9 mouse cellular contexts compared by ENCODE assay signal in the genomic region with DNA sequence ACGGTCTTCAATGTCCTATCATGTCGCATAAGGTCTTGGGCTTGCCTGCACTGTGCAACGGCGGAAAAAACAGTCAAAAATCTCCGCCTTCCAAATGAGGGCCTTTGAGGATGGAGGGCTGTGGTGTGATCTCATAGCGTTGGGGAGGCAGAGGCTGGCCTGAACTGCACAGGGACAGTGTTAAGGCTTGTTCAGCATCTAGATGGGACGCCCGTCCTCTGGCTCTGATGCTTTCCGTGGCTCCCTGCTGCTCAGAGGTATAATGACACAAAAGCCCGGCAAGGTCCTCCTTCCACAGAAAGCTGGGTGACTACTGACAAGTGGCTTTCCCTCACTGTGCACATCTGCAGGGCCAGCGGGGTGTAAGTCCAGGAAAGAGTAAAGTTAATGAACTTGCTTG. TPM values are rescaled to one million over a fixed set of nuclear protein-coding genes. Genes with fewer than 3 reads are reported as not detected.
DNase-seq lines count a peak whose midpoint lies in the region; ATAC-seq lines count a peak whose summit lies in the region.
"Had no signal": no experiment of that assay in that cellular context is flagged by ENCODE, and none has a peak within 500 bp of the region (broad histone marks: within the 10 kb centered on the region; RNA-seq: fewer than 3 reads in every experiment).

No protein-coding gene starts in this region.

- no peaks in the 10 kb centered on the region for H3K9me3 ChIP-seq in hindbrain, embryonic 10.5 days
- no peaks in the 10 kb centered on the region for H3K9me3 ChIP-seq in hindbrain, embryonic 14.5 days (ENCODE audit: control insufficient read depth, low read length)
- H3K9me3 ChIP-seq in midbrain, embryonic 13.5 days = no peaks in the 10 kb centered on the region
- no peaks in the 10 kb centered on the region for H3K9me3 ChIP-seq in midbrain, embryonic 15.5 days
- no peaks in the 10 kb centered on the region for H3K9me3 ChIP-seq in hindbrain, embryonic 13.5 days
- H3K9me3 ChIP-seq in neural tube, embryonic 13.5 days = no peaks in the 10 kb centered on the region

- H3K36me3 ChIP-seq in hindbrain, embryonic 10.5 days = peaks cover 11% of the 10 kb centered on the region; the same call in 1 of the 2 replicates
- no peaks in the 10 kb centered on the region for H3K36me3 ChIP-seq in hindbrain, embryonic 14.5 days (replicated peaks; ENCODE audit: control insufficient read depth, insufficient read depth)
- H3K36me3 ChIP-seq in midbrain, embryonic 13.5 days = no peaks in the 10 kb centered on the region
- H3K36me3 ChIP-seq in midbrain, embryonic 15.5 days (replicated peaks) = no peaks in the 10 kb centered on the region
- H3K36me3 ChIP-seq in hindbrain, embryonic 13.5 days = no peaks in the 10 kb centered on the region
- 0 out of 2 replicates have a peak, but pooled peaks cover 3% of the 10 kb centered on the region for H3K36me3 ChIP-seq in neural tube, embryonic 13.5 days

- 21% methylated on average over 11 of the region's 11 CpGs for WGBS in hindbrain, embryonic 10.5 days
- WGBS in hindbrain, embryonic 14.5 days = 24% methylated on average over 11 of the region's 11 CpGs
- 17% methylated on average over 11 of the region's 11 CpGs for WGBS in midbrain, embryonic 13.5 days
- WGBS in midbrain, embryonic 15.5 days = 21% methylated on average over 11 of the region's 11 CpGs
- WGBS in hindbrain, embryonic 13.5 days = 25% methylated on average over 11 of the region's 11 CpGs
- 30% methylated on average over 11 of the region's 11 CpGs for WGBS in neural tube, embryonic 13.5 days

- peak overlapping the region; percentile 49 for H3K4me3 ChIP-seq in hindbrain, embryonic 10.5 days
- no peak overlapping the region for H3K4me3 ChIP-seq in hindbrain, embryonic 14.5 days (replicated peaks; ENCODE audit: low read length)
- H3K4me3 ChIP-seq in midbrain, embryonic 13.5 days (replicated peaks) = no peak overlapping the region
- H3K4me3 ChIP-seq in midbrain, embryonic 15.5 days = no peak overlapping the region
- no peak overlapping the region for H3K4me3 ChIP-seq in hindbrain, embryonic 13.5 days
- H3K4me3 ChIP-seq in neural tube, embryonic 13.5 days = 0 out of 2 replicates have a peak overlapping the region, but pooled peaks have one; percentile 8

- H3K27ac ChIP-seq in hindbrain, embryonic 10.5 days = peak overlapping the region; percentile 86
- no peak overlapping the region for H3K27ac ChIP-seq in hindbrain, embryonic 14.5 days
- no peak overlapping the region for H3K27ac ChIP-seq in midbrain, embryonic 13.5 days
- H3K27ac ChIP-seq in midbrain, embryonic 15.5 days = no peak overlapping the region
- no peak overlapping the region for H3K27ac ChIP-seq in hindbrain, embryonic 13.5 days
- no peak overlapping the region for H3K27ac ChIP-seq in neural tube, embryonic 13.5 days (replicated peaks)

- peak; percentile 20 for DNase-seq in hindbrain, embryonic 10.5 days (ENCODE audit: low spot score)
- no peak for DNase-seq in hindbrain, embryonic 14.5 days (ENCODE audit: low spot score)
- DNase-seq in left cerebral cortex, adult 18-20 months (ENCODE audit: low spot score in 2 of 2) = no peak
- DNase-seq: adrenal gland, postnatal 36 days; cerebellum, postnatal 25 days had no signal

- no peak overlapping the region; the same call in 1 of the 2 replicates for H3K4me2 ChIP-seq in hindbrain, embryonic 14.5 days (replicated peaks)
- 0 out of 2 replicates have a peak overlapping the region, but pooled peaks have one; percentile 19 for H3K4me2 ChIP-seq in midbrain, embryonic 13.5 days (replicated peaks)
- H3K4me2 ChIP-seq in midbrain, embryonic 15.5 days = no peak overlapping the region
- no peak overlapping the region for H3K4me2 ChIP-seq in hindbrain, embryonic 13.5 days
- H3K4me2 ChIP-seq in neural tube, embryonic 13.5 days = peak overlapping the region; percentile 37

- peaks cover 40% of the 10 kb centered on the region for H3K4me1 ChIP-seq in hindbrain, embryonic 10.5 days (replicated peaks)
- no peaks in the 10 kb centered on the region for H3K4me1 ChIP-seq in hindbrain, embryonic 14.5 days (replicated peaks; ENCODE audit: control insufficient read depth, insufficient read depth, low read length)
- peaks cover 8% of the 10 kb centered on the region for H3K4me1 ChIP-seq in midbrain, embryonic 13.5 days (replicated peaks)
- no peaks in the 10 kb centered on the region for H3K4me1 ChIP-seq in midbrain, embryonic 15.5 days
- H3K4me1 ChIP-seq in hindbrain, embryonic 13.5 days (replicated peaks) = 0 out of 2 replicates have a peak, but pooled peaks cover 6% of the 10 kb centered on the region
- H3K4me1 ChIP-seq in neural tube, embryonic 13.5 days (replicated peaks) = peaks cover 9% of the 10 kb centered on the region; the same call in 1 of the 2 replicates

- ATAC-seq in hindbrain, embryonic 14.5 days (ENCODE audit: low FRiP score) = no peak
- ATAC-seq in midbrain, embryonic 13.5 days = no peak
- no peak for ATAC-seq in midbrain, embryonic 15.5 days (replicated peaks)
- no peak for ATAC-seq in hindbrain, embryonic 13.5 days (ENCODE audit: low FRiP score)
- no peak for ATAC-seq in neural tube, embryonic 13.5 days (ENCODE audit: low read depth)

- H3K9ac ChIP-seq in hindbrain, embryonic 14.5 days = no peak overlapping the region
- H3K9ac ChIP-seq in midbrain, embryonic 13.5 days (replicated peaks) = no peak overlapping the region; the same call in 1 of the 2 replicates
- no peak overlapping the region for H3K9ac ChIP-seq in midbrain, embryonic 15.5 days
- H3K9ac ChIP-seq in hindbrain, embryonic 13.5 days = peak overlapping the region; percentile 46; the same call in 1 of the 2 replicates
- 0 out of 2 replicates have a peak overlapping the region, but pooled peaks have one; percentile 17 for H3K9ac ChIP-seq in neural tube, embryonic 13.5 days

- H3K27me3 ChIP-seq in hindbrain, embryonic 10.5 days (ENCODE audit: insufficient read depth, poor library complexity, severe bottlenecking) = peaks cover 57% of the 10 kb centered on the region
- peaks cover 33% of the 10 kb centered on the region for H3K27me3 ChIP-seq in hindbrain, embryonic 14.5 days (ENCODE audit: control insufficient read depth, insufficient read depth, low read length)
- H3K27me3 ChIP-seq in midbrain, embryonic 13.5 days = peaks cover 51% of the 10 kb centered on the region
- H3K27me3 ChIP-seq in midbrain, embryonic 15.5 days (replicated peaks) = peaks cover 29% of the 10 kb centered on the region
- peaks cover 58% of the 10 kb centered on the region for H3K27me3 ChIP-seq in hindbrain, embryonic 13.5 days
- peaks cover 50% of the 10 kb centered on the region for H3K27me3 ChIP-seq in neural tube, embryonic 13.5 days

RNA-seq across cellular contexts. Expression of a gene that starts 3.7 kb away (rescaled TPM):
- polyA plus RNA-seq in hindbrain, embryonic 10.5 days (2016; fragmentation: Nextera tagmentation; extraction: Ambion mirVana) = 8.4 and 9.0 TPM in 2 replicates
- 1.1 and 1.7 TPM in 2 replicates for polyA plus RNA-seq in hindbrain, embryonic 14.5 days (2014; fragmentation: Nextera tagmentation; extraction: Ambion mirVana)
- 1.5 and 1.6 TPM in 2 replicates for polyA plus RNA-seq in midbrain, embryonic 13.5 days (2015; fragmentation: Nextera tagmentation; extraction: Ambion mirVana)
- 1.9 and 2.2 TPM in 2 replicates for polyA plus RNA-seq in midbrain, embryonic 15.5 days (2015; fragmentation: Nextera tagmentation; extraction: Ambion mirVana)
- polyA plus RNA-seq in hindbrain, embryonic 13.5 days (2015; fragmentation: Nextera tagmentation; extraction: Ambion mirVana) = 2.5 and 2.8 TPM in 2 replicates
- polyA plus RNA-seq in neural tube, embryonic 13.5 days (2015; fragmentation: Nextera tagmentation; extraction: Ambion mirVana) = 2.4 and 2.9 TPM in 2 replicates
- total RNA-seq in left cerebral cortex, adult 18-20 months (2021) = 1 to 10 TPM; 3.7 to 4.1 TPM

RNA-seq across cellular contexts. Expression of a gene that starts 19.4 kb away (rescaled TPM):
- 261 and 268 TPM in 2 replicates for polyA plus RNA-seq in hindbrain, embryonic 10.5 days (2016; fragmentation: Nextera tagmentation; extraction: Ambion mirVana)
- 142 and 150 TPM in 2 replicates for polyA plus RNA-seq in hindbrain, embryonic 14.5 days (2014; fragmentation: Nextera tagmentation; extraction: Ambion mirVana)
- 159 and 174 TPM in 2 replicates for polyA plus RNA-seq in midbrain, embryonic 13.5 days (2015; fragmentation: Nextera tagmentation; extraction: Ambion mirVana)
- polyA plus RNA-seq in midbrain, embryonic 15.5 days (2015; fragmentation: Nextera tagmentation; extraction: Ambion mirVana) = 132 and 148 TPM in 2 replicates
- polyA plus RNA-seq in hindbrain, embryonic 13.5 days (2015; fragmentation: Nextera tagmentation; extraction: Ambion mirVana) = 150 and 154 TPM in 2 replicates
- 141 and 153 TPM in 2 replicates for polyA plus RNA-seq in neural tube, embryonic 13.5 days (2015; fragmentation: Nextera tagmentation; extraction: Ambion mirVana)
- total RNA-seq in left cerebral cortex, adult 18-20 months (2021) = 10 to 100 TPM; 73.6 to 75.2 TPM

RNA-seq across cellular contexts. Expression of a gene that starts 23.9 kb away (rescaled TPM):
- 4.4 and 6.0 TPM in 2 replicates for polyA plus RNA-seq in hindbrain, embryonic 10.5 days (2016; fragmentation: Nextera tagmentation; extraction: Ambion mirVana)
- polyA plus RNA-seq in hindbrain, embryonic 14.5 days (2014; fragmentation: Nextera tagmentation; extraction: Ambion mirVana) = 4.1 and 4.5 TPM in 2 replicates
- polyA plus RNA-seq in midbrain, embryonic 13.5 days (2015; fragmentation: Nextera tagmentation; extraction: Ambion mirVana) = 5.4 and 5.8 TPM in 2 replicates
- polyA plus RNA-seq in midbrain, embryonic 15.5 days (2015; fragmentation: Nextera tagmentation; extraction: Ambion mirVana) = 4.4 and 4.8 TPM in 2 replicates
- polyA plus RNA-seq in hindbrain, embryonic 13.5 days (2015; fragmentation: Nextera tagmentation; extraction: Ambion mirVana) = 5.2 and 6.1 TPM in 2 replicates
- polyA plus RNA-seq in neural tube, embryonic 13.5 days (2015; fragmentation: Nextera tagmentation; extraction: Ambion mirVana) = 7.7 and 8.1 TPM in 2 replicates
- total RNA-seq in left cerebral cortex, adult 18-20 months (2021) = 10 to 100 TPM; 13.0 to 13.7 TPM

RNA-seq across cellular contexts. Expression of a gene that starts 26.8 kb away (rescaled TPM):
- 681 and 705 TPM in 2 replicates for polyA plus RNA-seq in hindbrain, embryonic 10.5 days (2016; fragmentation: Nextera tagmentation; extraction: Ambion mirVana)
- 556 and 557 TPM in 2 replicates for polyA plus RNA-seq in hindbrain, embryonic 14.5 days (2014; fragmentation: Nextera tagmentation; extraction: Ambion mirVana)
- polyA plus RNA-seq in midbrain, embryonic 13.5 days (2015; fragmentation: Nextera tagmentation; extraction: Ambion mirVana) = 498 and 532 TPM in 2 replicates
- polyA plus RNA-seq in midbrain, embryonic 15.5 days (2015; fragmentation: Nextera tagmentation; extraction: Ambion mirVana) = 522 and 546 TPM in 2 replicates
- polyA plus RNA-seq in hindbrain, embryonic 13.5 days (2015; fragmentation: Nextera tagmentation; extraction: Ambion mirVana) = 509 and 531 TPM in 2 replicates
- 505 and 556 TPM in 2 replicates for polyA plus RNA-seq in neural tube, embryonic 13.5 days (2015; fragmentation: Nextera tagmentation; extraction: Ambion mirVana)
- total RNA-seq in left cerebral cortex, adult 18-20 months (2021) = 100 to 1,000 TPM; 554 to 575 TPM

RNA-seq across cellular contexts. Expression of a gene that starts 31.8 kb away (rescaled TPM):
- polyA plus RNA-seq in hindbrain, embryonic 10.5 days (2016; fragmentation: Nextera tagmentation; extraction: Ambion mirVana) = 201 and 223 TPM in 2 replicates
- 28.4 and 37.6 TPM in 2 replicates for polyA plus RNA-seq in hindbrain, embryonic 14.5 days (2014; fragmentation: Nextera tagmentation; extraction: Ambion mirVana)
- 29.5 and 37.1 TPM in 2 replicates for polyA plus RNA-seq in midbrain, embryonic 13.5 days (2015; fragmentation: Nextera tagmentation; extraction: Ambion mirVana)
- 28.6 and 34.4 TPM in 2 replicates for polyA plus RNA-seq in midbrain, embryonic 15.5 days (2015; fragmentation: Nextera tagmentation; extraction: Ambion mirVana)
- 43.7 and 53.1 TPM in 2 replicates for polyA plus RNA-seq in hindbrain, embryonic 13.5 days (2015; fragmentation: Nextera tagmentation; extraction: Ambion mirVana)
- polyA plus RNA-seq in neural tube, embryonic 13.5 days (2015; fragmentation: Nextera tagmentation; extraction: Ambion mirVana) = 55.6 and 56.2 TPM in 2 replicates
- 1 to 10 TPM; 6.7 to 8.0 TPM for total RNA-seq in left cerebral cortex, adult 18-20 months (2021)

Comparison
In these comparisons a context has a peak if more than half of its experiments do, and no peak if none do; other contexts are left out.
1. H3K4me3 ChIP-seq: peak in hindbrain, embryonic 10.5 days (single experiment) and neural tube, embryonic 13.5 days (single experiment); none in hindbrain, embryonic 14.5 days (single experiment), midbrain, embryonic 13.5 days (single experiment), midbrain, embryonic 15.5 days (single experiment) and hindbrain, embryonic 13.5 days (single experiment).
2. H3K4me2 ChIP-seq: peak in midbrain, embryonic 13.5 days (single experiment) and neural tube, embryonic 13.5 days (single experiment); none in hindbrain, embryonic 14.5 days (single experiment), midbrain, embryonic 15.5 days (single experiment) and hindbrain, embryonic 13.5 days (single experiment).
3. H3K9ac ChIP-seq: peak in hindbrain, embryonic 13.5 days (single experiment) and neural tube, embryonic 13.5 days (single experiment); none in hindbrain, embryonic 14.5 days (single experiment), midbrain, embryonic 13.5 days (single experiment) and midbrain, embryonic 15.5 days (single experiment).